ENCODE assay signal across 10 mouse cellular contexts in genomic region chr13:97006784-97007183, GRCm38 (mm10). TPM values are rescaled to one million over a fixed set of nuclear protein-coding genes. Genes with fewer than 3 reads are reported as not detected.
DNase-seq lines count a peak whose midpoint lies in the region; ATAC-seq and TF ChIP-seq lines count a peak whose summit lies in the region.
"Had no signal": no experiment of that assay in that cellular context is flagged by ENCODE, and none has a peak within 500 bp of the region (broad histone marks: within the 10 kb centered on the region; RNA-seq: fewer than 3 reads in every experiment).

No protein-coding gene starts in this region.

- H3K27ac ChIP-seq in heart, embryonic 15.5 days, result no peak overlapping the region
- no peak overlapping the region for H3K27ac ChIP-seq in forebrain, embryonic 10.5 days
- H3K27ac ChIP-seq in limb, embryonic 14.5 days (replicated peaks; ENCODE audit: low read depth, low read length), result no peak overlapping the region
- H3K27ac ChIP-seq in neural tube, embryonic 14.5 days (ENCODE audit: low read depth, low read length), result no peak overlapping the region

- H3K9ac ChIP-seq in heart, embryonic 15.5 days, result no peak overlapping the region
- no peak overlapping the region for H3K9ac ChIP-seq in limb, embryonic 14.5 days (ENCODE audit: low read depth, low read length, severe bottlenecking)
- H3K9ac ChIP-seq in neural tube, embryonic 14.5 days (replicated peaks; ENCODE audit: low read depth, low read length), result no peak overlapping the region; the same call in 1 of the 2 replicates

- TF ChIP-seq POLR2A in limb, embryonic 14.5 days (IDR thresholded peaks at IDR 0.05; ENCODE audit: borderline replicate concordance, extremely low read depth, insufficient read depth, insufficient read length), result no peak

- no peaks in the 10 kb centered on the region for H3K27me3 ChIP-seq in heart, embryonic 15.5 days
- H3K27me3 ChIP-seq in forebrain, embryonic 10.5 days (ENCODE audit: poor library complexity, severe bottlenecking), result peaks cover 10% of the 10 kb centered on the region
- H3K27me3 ChIP-seq in limb, embryonic 14.5 days (ENCODE audit: control insufficient read depth, insufficient read depth, low read length), result no peaks in the 10 kb centered on the region
- no peaks in the 10 kb centered on the region for H3K27me3 ChIP-seq in neural tube, embryonic 14.5 days (ENCODE audit: control insufficient read depth, insufficient read depth, low read length)

- 52% methylated on average over 2 of the region's 2 CpGs for WGBS in heart, embryonic 15.5 days
- WGBS in forebrain, embryonic 10.5 days, result 34% methylated on average over 2 of the region's 2 CpGs
- WGBS in limb, embryonic 14.5 days, result 28% methylated on average over 2 of the region's 2 CpGs
- WGBS in neural tube, embryonic 14.5 days, result 40% methylated on average over 2 of the region's 2 CpGs

- no peaks in the 10 kb centered on the region for H3K9me3 ChIP-seq in heart, embryonic 15.5 days (replicated peaks)
- H3K9me3 ChIP-seq in forebrain, embryonic 10.5 days, result no peaks in the 10 kb centered on the region
- H3K9me3 ChIP-seq in limb, embryonic 14.5 days (ENCODE audit: control insufficient read depth, low read length), result no peaks in the 10 kb centered on the region
- no peaks in the 10 kb centered on the region for H3K9me3 ChIP-seq in neural tube, embryonic 14.5 days (ENCODE audit: control insufficient read depth, low read length)

- H3K4me1 ChIP-seq in heart, embryonic 15.5 days (replicated peaks), result 0 out of 2 replicates have a peak, but pooled peaks cover 7% of the 10 kb centered on the region
- peaks cover 18% of the 10 kb centered on the region for H3K4me1 ChIP-seq in forebrain, embryonic 10.5 days
- no peaks in the 10 kb centered on the region for H3K4me1 ChIP-seq in limb, embryonic 14.5 days (ENCODE audit: control insufficient read depth, insufficient read depth, low read length)
- H3K4me1 ChIP-seq in neural tube, embryonic 14.5 days (ENCODE audit: control insufficient read depth, insufficient read depth, low read length), result no peaks in the 10 kb centered on the region

- intact Hi-C loops in gastrocnemius, postnatal 36 days (cut with DNase I), result loop anchor here (10.0 kb wide), 1 partner anchor 152 kb away; no protein-coding TSS in a partner anchor

- peak overlapping the region; percentile 56; the same call in 1 of the 2 replicates for H3K4me3 ChIP-seq in heart, embryonic 15.5 days
- H3K4me3 ChIP-seq in forebrain, embryonic 10.5 days, result peak overlapping the region; percentile 56
- peak overlapping the region; percentile 35; the same call in 1 of the 2 replicates for H3K4me3 ChIP-seq in limb, embryonic 14.5 days (replicated peaks; ENCODE audit: low read length)
- H3K4me3 ChIP-seq in neural tube, embryonic 14.5 days (ENCODE audit: low read depth, low read length), result peak overlapping the region; percentile 35; the same call in 1 of the 2 replicates

- ATAC-seq in heart, embryonic 15.5 days (replicated peaks; ENCODE audit: insufficient number of reproducible peaks, insufficient read depth, low FRiP score, low read depth), result no peak
- ATAC-seq in limb, embryonic 14.5 days (ENCODE audit: low FRiP score, low read depth), result no peak
- ATAC-seq in neural tube, embryonic 14.5 days (ENCODE audit: low read depth), result 0 out of 2 replicates have a peak, but pooled peaks have one; percentile 25

- no peaks in the 10 kb centered on the region for H3K36me3 ChIP-seq in heart, embryonic 15.5 days
- H3K36me3 ChIP-seq in forebrain, embryonic 10.5 days (replicated peaks), result no peaks in the 10 kb centered on the region
- H3K36me3 ChIP-seq in limb, embryonic 14.5 days (ENCODE audit: control insufficient read depth, insufficient read depth, low read length), result no peaks in the 10 kb centered on the region
- H3K36me3 ChIP-seq in neural tube, embryonic 14.5 days (ENCODE audit: control insufficient read depth, insufficient read depth, low read length), result no peaks in the 10 kb centered on the region

- no peak for DNase-seq in heart, adult 8-10 months (ENCODE audit: low spot score)
- no peak for DNase-seq in forebrain, embryonic 10.5 days (ENCODE audit: extremely low spot score, low spot score)
- no peak for DNase-seq in limb, embryonic 14.5 days (ENCODE audit: low spot score)
- no peak for DNase-seq in ovary, postnatal 36 days (ENCODE audit: low spot score)
- DNase-seq in gastrocnemius, postnatal 36 days, result no peak
- DNase-seq in spleen, postnatal 14 days (ENCODE audit: low spot score in 2 of 2), result no peak
- DNase-seq: adrenal gland, adult 8-10 months had no signal

- peak overlapping the region; percentile 90 for H3K4me2 ChIP-seq in heart, embryonic 15.5 days
- peak overlapping the region; percentile 64; the same call in 1 of the 2 replicates for H3K4me2 ChIP-seq in limb, embryonic 14.5 days (replicated peaks; ENCODE audit: low read depth, low read length, severe bottlenecking)
- peak overlapping the region; percentile 84 for H3K4me2 ChIP-seq in neural tube, embryonic 14.5 days (ENCODE audit: low read depth, low read length)

RNA-seq across cellular contexts. Expression of gene 1700029F12Rik, which starts 27.4 kb away (rescaled TPM):
- polyA plus RNA-seq in heart, embryonic 15.5 days (2015; fragmentation: Nextera tagmentation; extraction: Ambion mirVana), result not detected in 2 replicates
- not detected for total RNA-seq in heart, adult 8-10 months (2022)
- polyA plus RNA-seq in forebrain, embryonic 10.5 days (2016; fragmentation: Nextera tagmentation; extraction: Ambion mirVana), result not detected in 2 replicates
- polyA plus RNA-seq in limb, embryonic 14.5 days (2012; rRNA removed), result not detected in 2 replicates
- not detected in 2 replicates for polyA plus RNA-seq in limb, embryonic 14.5 days (2014; fragmentation: Nextera tagmentation; extraction: Ambion mirVana)
- polyA plus RNA-seq in neural tube, embryonic 14.5 days (2014; fragmentation: Nextera tagmentation; extraction: Ambion mirVana), result not detected in 2 replicates
- total RNA-seq in gastrocnemius, postnatal 36 days (2021), result not detected
- total RNA-seq: adrenal gland, adult 8-10 months had no signal
- polyA plus RNA-seq: heart, embryonic 16.5 days had no signal
